Mouse (Mus musculus) liver, embryonic 16.5 days (tissue): ENCODE measurements around the gene Mafb. TPM values are rescaled to one million over a fixed set of nuclear protein-coding genes. Genes with fewer than 3 reads are reported as not detected.

ENCODE experiments used
- ATAC-seq: fragments of 200-750 bp; cut with Nextera tagmentation; 2 replicates; pipeline ENCODE4 v1.8.0; 2017; ENCODE audit warnings: low read depth, mild to moderate bottlenecking, moderate number of reproducible peaks, moderate library complexity
- H3K27ac ChIP-seq: fragments of 300-500 bp; sonication (generic); 2 replicates; pipeline ENCODE4 v1.5.1; 2014; ENCODE audit warnings: mild to moderate bottlenecking, low read length
- H3K27me3 ChIP-seq: fragments of 300-500 bp; sonication (generic); 2 replicates; pipeline ENCODE4 v1.6.1; 2014; ENCODE audit warnings: low read depth, low read length, mixed read lengths; ENCODE audit not compliant: control insufficient read depth, insufficient read depth
- H3K36me3 ChIP-seq: fragments of 300-500 bp; sonication (generic); 2 replicates; pipeline ENCODE4 v1.6.1; 2014; ENCODE audit warnings: mild to moderate bottlenecking; ENCODE audit not compliant: control insufficient read depth, insufficient read depth
- H3K4me1 ChIP-seq: fragments of 300-500 bp; sonication (generic); 2 replicates; pipeline ENCODE4 v1.6.1; 2014; ENCODE audit warnings: low read depth, low read length, mixed read lengths; ENCODE audit not compliant: control insufficient read depth
- H3K4me2 ChIP-seq: fragments of 300-500 bp; sonication (generic); 2 replicates; pipeline ENCODE4 v1.6.1; 2014; ENCODE audit warnings: low read depth, low read length, mixed read lengths
- H3K4me3 ChIP-seq: fragments of 300-500 bp; sonication (generic); 2 replicates; pipeline ENCODE4 v1.5.1; 2014; ENCODE audit warnings: low read depth, mild to moderate bottlenecking, low read length
- H3K9ac ChIP-seq: fragments of 300-500 bp; sonication (generic); 2 replicates; pipeline ENCODE4 v1.6.1; 2014; ENCODE audit warnings: low read depth, low read length
- H3K9me3 ChIP-seq: fragments of 300-500 bp; sonication (generic); replicated peaks from 2 replicates; pipeline ENCODE4 v1.6.1; 2016; ENCODE audit warnings: low read length; ENCODE audit not compliant: control insufficient read depth
- whole genome bisulfite sequencing: fragments of 180-500 bp; shearing (Covaris S2); extraction: QIAGEN DNeasy Blood & Tissue Kit; methylation state at CpG from one replicate; pipeline ENCODE4 v1.1.7; 2014; ENCODE audit not compliant: insufficient replicate concordance; 5-methylcytosine and 5-hydroxymethylcytosine counted together
- polyA plus RNA-seq: library from polyadenylated mRNA; unstranded; fragments of >200 nt; fragmentation: Nextera tagmentation; extraction: Ambion mirVana; gene quantifications from 2 replicates; pipeline ENCODE4 v1.2.1, GENCODE M21; 2015

Mafb gene
- polyA plus RNA-seq, 1 experiment from 2014 or later = 5.2 TPM

GRCm38 (mm10) chr2:160366111-160366979, 520 bp downstream of the Mafb start:
- 1% methylated on average over 73 of the region's 95 CpGs for WGBS
- Histone ChIP-seq H3K4me3 (peak overlapping the region; percentile 52), H3K36me3 (no peaks in the 10 kb centered on the region), H3K4me2 (peak overlapping the region; percentile 69), H3K4me1 (no peaks in the 10 kb centered on the region; the same call in 1 of the 2 replicates), H3K27ac (0 out of 2 replicates have a peak overlapping the region, but pooled peaks have one; percentile 6), H3K9ac (peak overlapping the region; percentile 37), H3K9me3 (no peaks in the 10 kb centered on the region), H3K27me3 (peaks cover 97% of the 10 kb centered on the region)
- ATAC-seq = peak; percentile 30

DNA sequence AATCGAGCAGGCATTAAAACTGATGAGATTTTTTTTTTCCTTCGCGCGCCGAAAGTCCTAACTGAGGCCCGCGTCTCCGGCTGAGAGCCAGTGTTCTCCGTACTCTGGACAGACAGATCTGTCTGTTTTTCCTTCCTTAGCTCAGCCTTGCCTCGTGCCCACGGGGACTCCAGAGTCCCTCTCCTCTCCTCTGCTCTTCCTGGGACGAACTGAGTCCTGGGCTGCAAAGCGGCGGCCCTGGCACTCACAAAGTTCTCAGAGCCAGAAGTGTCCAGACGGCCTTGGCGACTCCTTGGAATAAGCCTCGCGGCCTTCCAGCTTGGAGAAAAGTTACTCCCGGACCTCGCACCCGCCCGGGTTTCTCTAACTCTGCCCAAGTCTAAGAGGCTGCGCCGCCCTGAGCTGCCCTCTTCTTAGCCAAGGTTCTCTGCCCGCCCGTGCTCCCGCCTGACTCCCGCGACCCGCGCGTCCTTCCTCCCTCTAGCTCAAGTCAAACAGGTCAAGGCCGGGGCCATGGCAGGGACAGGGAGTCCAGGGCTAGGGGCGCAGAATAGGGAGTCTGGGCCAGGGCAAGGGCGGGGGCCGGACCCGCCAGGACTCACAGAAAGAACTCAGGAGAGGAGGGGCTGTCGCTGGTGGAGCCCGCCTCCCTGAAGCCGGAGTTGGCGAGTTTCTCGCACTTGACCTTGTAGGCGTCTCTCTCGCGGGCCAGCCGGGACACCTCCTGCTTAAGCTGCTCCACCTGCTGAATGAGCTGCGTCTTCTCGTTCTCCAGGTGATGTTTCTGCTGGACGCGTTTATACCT, 1.6 kb downstream of the Mafb start:
- H3K4me2 ChIP-seq = peak overlapping the region; percentile 69
- no peak overlapping the region for H3K27ac ChIP-seq
- H3K4me3 ChIP-seq = peak overlapping the region; percentile 52
- no peaks in the 10 kb centered on the region for H3K36me3 ChIP-seq
- H3K27me3 ChIP-seq = peaks cover 97% of the 10 kb centered on the region
- H3K4me1 ChIP-seq = no peaks in the 10 kb centered on the region; the same call in 1 of the 2 replicates
- peak overlapping the region; percentile 3; the same call in 1 of the 2 replicates for H3K9ac ChIP-seq
- 1% methylated on average over 50 of the region's 50 CpGs for WGBS
- no peak for ATAC-seq
- H3K9me3 ChIP-seq = no peaks in the 10 kb centered on the region

- Histone ChIP-seq H3K4me3 (no peak overlapping the region; the same call in 1 of the 2 replicates), H3K9ac (no peak overlapping the region), H3K27ac (no peak overlapping the region), H3K27me3 (peaks cover 97% of the 10 kb centered on the region), H3K4me1 (no peaks in the 10 kb centered on the region; the same call in 1 of the 2 replicates), H3K36me3 (no peaks in the 10 kb centered on the region), H3K4me2 (peak overlapping the region; percentile 69; the same call in 1 of the 2 replicates), H3K9me3 (no peaks in the 10 kb centered on the region)
- WGBS = 5% methylated on average over 12 of the region's 12 CpGs
- ATAC-seq = no peak
Observed at GRCm38 (mm10) chr2:160364666-160365065, 2.2 kb downstream of the Mafb start.

DNA sequence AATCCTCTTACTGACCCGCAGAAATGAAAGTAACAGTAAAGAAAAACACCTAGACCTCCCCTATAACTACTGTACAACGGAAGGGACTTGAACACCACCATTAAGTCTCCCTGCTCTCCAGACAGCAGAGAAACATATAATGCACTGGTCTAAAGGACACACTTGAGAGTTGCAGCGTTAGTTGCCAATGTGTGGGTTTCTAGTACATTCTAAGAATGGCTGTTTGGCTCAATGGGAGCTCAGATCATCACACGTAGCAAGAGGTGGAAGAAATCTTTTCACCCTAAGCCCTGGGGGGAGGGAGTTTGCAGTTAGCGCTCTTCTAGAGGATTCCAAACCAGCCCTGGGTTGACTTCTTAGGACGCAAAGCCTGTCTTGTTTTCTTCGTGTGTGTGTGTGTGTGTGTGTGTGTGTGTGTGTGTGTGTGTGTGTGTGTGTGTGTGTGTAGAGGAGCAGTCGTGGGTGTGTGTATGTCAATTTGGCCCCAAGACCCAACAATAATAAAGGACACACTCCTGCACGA, 2.7 kb downstream of the Mafb start:
- Histone ChIP-seq H3K36me3 (no peaks in the 10 kb centered on the region), H3K4me2 (no peak overlapping the region), H3K4me3 (no peak overlapping the region), H3K4me1 (no peaks in the 10 kb centered on the region; the same call in 1 of the 2 replicates), H3K9me3 (no peaks in the 10 kb centered on the region), H3K27me3 (peaks cover 97% of the 10 kb centered on the region), H3K9ac (no peak overlapping the region), H3K27ac (no peak overlapping the region)
- ATAC-seq = no peak
- 6% methylated on average over 9 of the region's 9 CpGs for WGBS

- WGBS = 13% methylated on average over 4 of the region's 4 CpGs
- H3K9me3 ChIP-seq = no peaks in the 10 kb centered on the region
- peaks cover 96% of the 10 kb centered on the region for H3K27me3 ChIP-seq
- no peak overlapping the region for H3K27ac ChIP-seq
- no peak overlapping the region for H3K9ac ChIP-seq
- no peak for ATAC-seq
- no peak overlapping the region for H3K4me3 ChIP-seq
- no peaks in the 10 kb centered on the region for H3K36me3 ChIP-seq
- H3K4me1 ChIP-seq = no peaks in the 10 kb centered on the region; the same call in 1 of the 2 replicates
- no peak overlapping the region for H3K4me2 ChIP-seq
Observed at GRCm38 (mm10) chr2:160363201-160363600, 3.7 kb downstream of the Mafb start.

GRCm38 (mm10) chr2:160361442-160362121, 5.3 kb downstream of the Mafb start:
- Histone ChIP-seq H3K27me3 (peaks cover 84% of the 10 kb centered on the region), H3K4me1 (no peaks in the 10 kb centered on the region), H3K9me3 (no peaks in the 10 kb centered on the region), H3K4me3 (no peak overlapping the region), H3K36me3 (no peaks in the 10 kb centered on the region), H3K27ac (no peak overlapping the region), H3K9ac (no peak overlapping the region), H3K4me2 (0 out of 2 replicates have a peak overlapping the region, but pooled peaks have one; percentile 24)
- ATAC-seq = no peak
- 7% methylated on average over 16 of the region's 16 CpGs for WGBS

GRCm38 (mm10) chr2:160360234-160360874, 6.5 kb downstream of the Mafb start:
- Histone ChIP-seq H3K4me1 (no peaks in the 10 kb centered on the region), H3K27me3 (peaks cover 72% of the 10 kb centered on the region), H3K27ac (no peak overlapping the region), H3K36me3 (no peaks in the 10 kb centered on the region), H3K9me3 (no peaks in the 10 kb centered on the region), H3K4me2 (no peak overlapping the region), H3K9ac (no peak overlapping the region), H3K4me3 (no peak overlapping the region)
- no peak for ATAC-seq
- WGBS = 11% methylated on average over 8 of the region's 8 CpGs

GRCm38 (mm10) chr2:160358896-160359295, 8.0 kb downstream of the Mafb start:
- no peak overlapping the region for H3K4me2 ChIP-seq
- no peaks in the 10 kb centered on the region for H3K36me3 ChIP-seq
- H3K4me1 ChIP-seq = no peaks in the 10 kb centered on the region
- no peak overlapping the region for H3K9ac ChIP-seq
- H3K4me3 ChIP-seq = no peak overlapping the region
- 9% methylated on average over 4 of the region's 4 CpGs for WGBS
- no peak overlapping the region for H3K27ac ChIP-seq
- no peak for ATAC-seq
- H3K27me3 ChIP-seq = peaks cover 57% of the 10 kb centered on the region
- no peaks in the 10 kb centered on the region for H3K9me3 ChIP-seq
